Mouse (Mus musculus) lung, embryonic 15.5 days (tissue): ENCODE results near the gene Tap1. TPM values are rescaled to one million over a fixed set of nuclear protein-coding genes. Genes with fewer than 3 reads are reported as not detected.
"Not testable (repeated sequence)": the region's sequence is repeated elsewhere in the genome, so short reads cannot be mapped to it uniquely, and the experiment has no call there.

ENCODE experiments used
- ATAC-seq: fragments of 200-750 bp; cut with Nextera tagmentation; 2 replicates; pipeline ENCODE4 v1.8.0; 2017; ENCODE audit warnings: moderate number of reproducible peaks, borderline replicate concordance; ENCODE audit not compliant: low FRiP score, low TSS enrichment; ENCODE audit errors: extremely low read depth
- H3K27ac ChIP-seq: fragments of 300-500 bp; sonication (generic); 2 replicates; pipeline ENCODE4 v1.5.1; 2015; ENCODE audit warnings: moderate library complexity, mild to moderate bottlenecking, inconsistent platforms
- H3K27me3 ChIP-seq: fragments of 300-500 bp; sonication (generic); 2 replicates; pipeline ENCODE4 v1.6.1; 2015; ENCODE audit warnings: inconsistent platforms
- H3K36me3 ChIP-seq: fragments of 300-500 bp; sonication (generic); 2 replicates; pipeline ENCODE4 v1.6.1; 2015; ENCODE audit warnings: inconsistent platforms
- H3K4me1 ChIP-seq: fragments of 300-500 bp; sonication (generic); 2 replicates; pipeline ENCODE4 v1.6.1; 2015; ENCODE audit warnings: inconsistent platforms
- H3K4me2 ChIP-seq: fragments of 300-500 bp; sonication (generic); 2 replicates; pipeline ENCODE4 v1.6.1; 2015; ENCODE audit warnings: inconsistent platforms, mild to moderate bottlenecking, moderate library complexity
- H3K4me3 ChIP-seq: fragments of 300-500 bp; sonication (generic); 2 replicates; pipeline ENCODE4 v1.5.1; 2015; ENCODE audit warnings: mild to moderate bottlenecking, inconsistent platforms
- H3K9ac ChIP-seq: fragments of 300-500 bp; sonication (generic); 2 replicates; pipeline ENCODE4 v1.6.1; 2015; ENCODE audit warnings: inconsistent platforms
- H3K9me3 ChIP-seq: fragments of 300-500 bp; sonication (generic); 2 replicates; pipeline ENCODE4 v1.6.1; 2016; ENCODE audit warnings: inconsistent platforms
- WGBS: fragments of 180-500 bp; shearing (Covaris S2); methylation state at CpG from one replicate; pipeline ENCODE4 v1.1.7; 2015; 5-methylcytosine and 5-hydroxymethylcytosine counted together
- polyA plus RNA-seq: library from polyadenylated mRNA; unstranded; fragments of >200 nt; fragmentation: Nextera tagmentation; extraction: Ambion mirVana; gene quantifications from 2 replicates; pipeline ENCODE4 v1.2.1, GENCODE M21; 2015

Tap1 gene
- polyA plus RNA-seq, 1 experiment from 2014 or later, result 7.6 TPM

GRCm38 (mm10) chr17:34219801-34220200 is 32.4 kb downstream of the Tap1 start:
- H3K9ac ChIP-seq, H3K4me1 ChIP-seq, H3K4me3 ChIP-seq, H3K4me2 ChIP-seq, H3K9me3 ChIP-seq, ATAC-seq, H3K27me3 ChIP-seq, H3K27ac ChIP-seq, H3K36me3 ChIP-seq: not testable (repeated sequence)
- 88% methylated on average over 4 of the region's 7 CpGs for WGBS

- not testable (repeated sequence) for ATAC-seq, H3K27me3 ChIP-seq, H3K9ac ChIP-seq, H3K36me3 ChIP-seq, H3K9me3 ChIP-seq, H3K4me3 ChIP-seq, H3K4me2 ChIP-seq, H3K27ac ChIP-seq, H3K4me1 ChIP-seq
- 93% methylated on average over 5 of the region's 16 CpGs for WGBS
Observed at GRCm38 (mm10) chr17:34220401-34220800, 33.0 kb downstream of the Tap1 start.

- Histone ChIP-seq H3K9ac (no peak overlapping the region), H3K36me3 (no peaks in the 10 kb centered on the region), H3K27me3 (no peaks in the 10 kb centered on the region), H3K27ac (no peak overlapping the region), H3K4me2 (no peak overlapping the region), H3K4me1 (no peaks in the 10 kb centered on the region), H3K9me3 (no peaks in the 10 kb centered on the region), H3K4me3 (no peak overlapping the region)
- WGBS, result 94% methylated on average over 3 of the region's 3 CpGs
- no peak for ATAC-seq
Observed at GRCm38 (mm10) chr17:34224816-34225215, 37.5 kb downstream of the Tap1 start.

DNA sequence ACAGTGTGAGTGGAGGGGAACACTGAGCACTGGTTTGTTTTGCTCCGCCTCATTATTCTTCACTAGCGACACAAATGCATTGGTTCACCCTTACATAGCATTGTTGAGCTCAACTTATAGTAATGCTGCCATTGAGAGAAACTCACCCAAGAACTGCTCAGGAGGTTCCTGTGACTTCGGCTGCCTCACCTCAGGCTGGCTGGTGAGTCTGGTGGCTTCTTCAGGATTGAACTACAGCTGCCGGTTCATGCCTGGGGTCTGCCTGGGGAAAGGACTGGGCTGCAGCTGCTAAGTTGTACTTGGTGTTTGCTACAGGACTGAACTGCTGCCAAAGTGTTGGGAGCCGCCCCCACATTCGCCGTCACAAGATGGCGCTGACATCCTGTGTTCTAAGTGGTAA is 38.1 kb downstream of the Tap1 start:
- 94% methylated on average over 8 of the region's 8 CpGs for WGBS
- no peak for ATAC-seq
- H3K9ac ChIP-seq, result no peak overlapping the region
- no peak overlapping the region for H3K4me3 ChIP-seq
- H3K27me3 ChIP-seq, result no peaks in the 10 kb centered on the region
- H3K27ac ChIP-seq, result no peak overlapping the region
- H3K9me3 ChIP-seq, result no peaks in the 10 kb centered on the region
- H3K4me2 ChIP-seq, result no peak overlapping the region
- no peaks in the 10 kb centered on the region for H3K4me1 ChIP-seq
- H3K36me3 ChIP-seq, result no peaks in the 10 kb centered on the region

GRCm38 (mm10) chr17:34225911-34226310 is 38.6 kb downstream of the Tap1 start:
- not testable (repeated sequence) for H3K4me1 ChIP-seq, H3K27ac ChIP-seq, H3K9ac ChIP-seq, H3K4me3 ChIP-seq, H3K4me2 ChIP-seq, H3K36me3 ChIP-seq, H3K9me3 ChIP-seq, H3K27me3 ChIP-seq, ATAC-seq
- WGBS, result 97% methylated on average over 13 of the region's 23 CpGs

DNA sequence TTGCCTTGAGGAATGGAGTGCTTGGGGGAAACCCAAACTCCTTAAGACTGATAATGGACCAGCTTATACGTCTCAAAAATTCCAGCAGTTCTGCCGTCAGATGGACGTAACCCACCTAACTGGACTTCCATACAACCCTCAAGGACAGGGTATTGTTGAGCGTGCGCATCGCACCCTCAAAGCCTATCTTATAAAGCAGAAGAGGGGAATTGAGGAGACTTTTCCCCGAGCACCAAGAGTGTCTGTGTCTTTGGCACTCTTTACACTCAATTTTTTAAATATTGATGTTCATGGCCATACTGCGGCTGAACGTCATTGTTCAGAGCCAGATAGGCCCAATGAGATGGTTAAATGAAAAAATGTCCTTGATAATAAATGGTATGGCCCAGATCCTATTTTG is 43.6 kb downstream of the Tap1 start:
- not testable (repeated sequence) for H3K9ac ChIP-seq, H3K4me2 ChIP-seq, H3K9me3 ChIP-seq, ATAC-seq, H3K4me1 ChIP-seq, H3K27me3 ChIP-seq, H3K27ac ChIP-seq, H3K36me3 ChIP-seq, H3K4me3 ChIP-seq
- 91% methylated on average over 9 of the region's 9 CpGs for WGBS

DNA sequence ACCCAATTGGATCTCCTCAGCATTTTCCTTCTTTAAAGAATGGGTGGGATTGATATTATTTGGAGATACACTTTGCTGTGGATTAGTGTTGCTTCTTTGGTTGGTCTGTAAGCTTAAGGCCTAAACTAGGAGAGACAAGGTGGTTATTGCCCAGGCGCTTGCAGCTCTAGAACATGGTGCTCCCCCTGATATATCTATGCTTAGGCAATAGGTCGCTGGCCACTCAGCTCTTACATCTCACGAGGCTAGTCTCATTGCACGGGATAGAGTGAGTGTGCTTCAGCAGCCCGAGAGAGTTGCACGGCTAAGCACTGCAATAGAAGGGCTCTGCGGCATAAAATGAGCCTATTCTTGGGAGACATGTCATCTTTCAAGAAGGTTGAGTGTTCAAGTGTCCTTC is 44.7 kb downstream of the Tap1 start:
- ATAC-seq, H3K9ac ChIP-seq, H3K4me1 ChIP-seq, H3K4me2 ChIP-seq, H3K27me3 ChIP-seq, H3K4me3 ChIP-seq, H3K9me3 ChIP-seq, H3K27ac ChIP-seq, H3K36me3 ChIP-seq: not testable (repeated sequence)
- 89% methylated on average over 7 of the region's 7 CpGs for WGBS

DNA sequence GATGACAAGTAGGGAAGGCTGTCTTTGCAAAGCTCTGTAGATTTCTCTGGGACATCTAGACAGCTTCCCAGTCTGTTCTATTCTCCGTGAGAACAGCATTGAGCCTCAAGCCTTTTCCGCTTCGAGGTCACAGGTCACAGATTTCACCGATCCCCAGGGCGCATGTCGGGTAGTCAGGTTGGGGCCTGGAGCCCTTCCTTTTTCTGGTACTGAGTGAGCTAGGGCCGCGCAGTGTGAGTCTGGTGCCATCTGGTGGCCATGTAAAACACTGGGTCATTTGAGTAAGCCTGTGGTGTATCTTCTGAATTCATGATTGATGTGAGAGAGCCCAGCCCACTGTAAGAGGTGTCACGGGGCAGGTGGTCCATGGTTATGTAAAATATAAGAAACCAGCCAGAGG is 47.6 kb downstream of the Tap1 start:
- Histone ChIP-seq H3K9me3 (no peaks in the 10 kb centered on the region), H3K27ac (no peak overlapping the region), H3K27me3 (no peaks in the 10 kb centered on the region), H3K4me2 (no peak overlapping the region), H3K4me1 (no peaks in the 10 kb centered on the region), H3K36me3 (no peaks in the 10 kb centered on the region), H3K4me3 (no peak overlapping the region), H3K9ac (no peak overlapping the region)
- WGBS, result 48% methylated on average over 9 of the region's 9 CpGs
- ATAC-seq, result no peak

- Histone ChIP-seq H3K4me2 (no peak overlapping the region), H3K27me3 (no peaks in the 10 kb centered on the region), H3K4me3 (no peak overlapping the region), H3K27ac (no peak overlapping the region), H3K9ac (no peak overlapping the region), H3K9me3 (no peaks in the 10 kb centered on the region), H3K4me1 (no peaks in the 10 kb centered on the region), H3K36me3 (no peaks in the 10 kb centered on the region)
- ATAC-seq, result no peak
- 55% methylated on average over 5 of the region's 5 CpGs for WGBS
Observed at GRCm38 (mm10) chr17:34236691-34237090, 49.3 kb downstream of the Tap1 start.

DNA sequence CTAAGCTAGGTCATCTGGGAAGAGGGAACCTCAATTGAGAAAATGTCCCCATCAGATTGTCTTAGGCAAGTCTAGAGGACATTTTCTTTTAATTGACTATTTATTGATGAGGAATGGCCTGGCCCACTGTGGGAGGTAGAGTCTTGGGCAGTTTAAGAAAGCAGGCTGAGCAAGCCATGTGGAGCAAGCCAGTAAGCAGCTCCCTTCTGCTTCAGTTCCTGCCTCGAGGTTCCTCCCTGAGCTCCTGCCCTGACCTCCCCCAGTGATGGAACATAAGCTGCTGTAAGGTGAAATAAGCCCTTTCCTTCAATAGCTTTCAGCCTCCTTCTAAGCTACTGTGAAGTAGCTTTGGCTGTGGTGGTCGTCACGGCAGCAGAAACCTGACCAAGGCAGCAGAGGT is 50.4 kb downstream of the Tap1 start:
- ATAC-seq, result no peak
- no peak overlapping the region for H3K9ac ChIP-seq
- H3K27ac ChIP-seq, result no peak overlapping the region
- no peak overlapping the region for H3K4me2 ChIP-seq
- 78% methylated on average over 3 of the region's 3 CpGs for WGBS
- H3K9me3 ChIP-seq, result no peaks in the 10 kb centered on the region
- no peaks in the 10 kb centered on the region for H3K27me3 ChIP-seq
- no peaks in the 10 kb centered on the region for H3K4me1 ChIP-seq
- no peak overlapping the region for H3K4me3 ChIP-seq
- H3K36me3 ChIP-seq, result no peaks in the 10 kb centered on the region

DNA sequence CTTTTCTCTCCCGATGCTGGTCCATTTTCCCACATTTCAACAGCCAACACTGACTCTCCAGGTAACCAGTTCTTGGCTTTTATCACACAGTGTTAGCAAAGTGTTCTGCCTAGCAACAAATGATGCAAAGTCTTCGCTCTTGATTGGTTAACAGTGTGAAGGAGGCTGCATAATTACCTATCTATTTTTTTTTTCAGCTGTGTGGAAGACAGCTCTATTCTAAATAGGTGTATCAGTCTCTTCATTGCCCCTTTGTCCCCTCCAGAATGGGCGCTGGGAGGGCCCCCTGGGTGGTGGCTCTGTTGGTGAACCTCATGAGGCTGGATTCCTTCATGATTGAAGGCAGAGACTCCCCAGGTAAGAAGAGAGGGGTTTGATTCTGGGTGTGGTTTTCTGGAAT is 51.4 kb downstream of the Tap1 start, which contains the start of gene H2-Ob:
Gene H2-Ob (plus strand): TSS at position 198 of the 400 bp plus-strand sequence.
- no peak for ATAC-seq
- H3K4me2 ChIP-seq, result peak within 1 kb of the TSS; percentile 34; the same call in 1 of the 2 replicates
- H3K27me3 ChIP-seq, result no peaks in the 10 kb centered on the region
- WGBS, result 62% methylated on average over 3 of the region's 3 CpGs
- H3K36me3 ChIP-seq, result no peaks in the 10 kb centered on the region
- no peaks in the 10 kb centered on the region for H3K4me1 ChIP-seq
- no peaks in the 10 kb centered on the region for H3K9me3 ChIP-seq
- no peak within 1 kb of the TSS for H3K9ac ChIP-seq
- H3K4me3 ChIP-seq, result no peak within 1 kb of the TSS
- peak within 1 kb of the TSS; percentile 59 for H3K27ac ChIP-seq

GRCm38 (mm10) chr17:34239601-34240041 is 52.3 kb downstream of the Tap1 start:
- no peak for ATAC-seq

GRCm38 (mm10) chr17:34240366-34240765 is 53.0 kb downstream of the Tap1 start:
- Histone ChIP-seq H3K27me3 (no peaks in the 10 kb centered on the region), H3K4me1 (no peaks in the 10 kb centered on the region), H3K9me3 (no peaks in the 10 kb centered on the region), H3K4me3 (no peak overlapping the region), H3K36me3 (no peaks in the 10 kb centered on the region), H3K4me2 (no peak overlapping the region), H3K27ac (no peak overlapping the region), H3K9ac (no peak overlapping the region)
- ATAC-seq, result no peak
- WGBS, result 60% methylated on average over 3 of the region's 3 CpGs

More at GRCm38 (mm10) chr17:34239601-34240041, 52.3 kb downstream of the Tap1 start:
- Histone ChIP-seq H3K27me3 (no peaks in the 10 kb centered on the region), H3K36me3 (no peaks in the 10 kb centered on the region), H3K4me2 (peak overlapping the region; percentile 34), H3K9ac (no peak overlapping the region), H3K9me3 (no peaks in the 10 kb centered on the region), H3K27ac (peak overlapping the region; percentile 59), H3K4me3 (no peak overlapping the region), H3K4me1 (no peaks in the 10 kb centered on the region)
- 34% methylated on average over 10 of the region's 10 CpGs for WGBS
